Mouse (Mus musculus): ENCODE results near the gene Homer2.

The Homer2 gene

DNA sequence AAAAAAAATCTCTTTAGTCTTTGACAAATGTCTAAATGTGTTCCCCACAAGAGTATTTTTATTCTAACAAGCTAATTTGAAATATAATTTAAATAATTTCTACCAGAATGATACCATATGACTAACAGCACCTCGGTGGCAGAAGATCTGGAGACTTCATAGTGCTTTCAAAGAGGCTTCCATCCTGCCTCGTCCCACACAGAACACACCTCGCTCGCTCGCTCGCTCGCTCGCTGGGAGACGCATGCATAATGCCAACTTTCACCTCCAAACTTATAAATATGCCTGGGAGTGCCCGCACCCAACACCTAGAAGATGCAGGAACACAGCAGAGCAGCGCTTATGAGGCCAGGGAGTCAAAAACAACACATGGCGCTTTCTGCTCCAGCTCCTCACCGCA lies 9.0 kb downstream of the Homer2 start:
- DNase-seq (ENCODE audit: low read depth, low spot score): no peak

DNA sequence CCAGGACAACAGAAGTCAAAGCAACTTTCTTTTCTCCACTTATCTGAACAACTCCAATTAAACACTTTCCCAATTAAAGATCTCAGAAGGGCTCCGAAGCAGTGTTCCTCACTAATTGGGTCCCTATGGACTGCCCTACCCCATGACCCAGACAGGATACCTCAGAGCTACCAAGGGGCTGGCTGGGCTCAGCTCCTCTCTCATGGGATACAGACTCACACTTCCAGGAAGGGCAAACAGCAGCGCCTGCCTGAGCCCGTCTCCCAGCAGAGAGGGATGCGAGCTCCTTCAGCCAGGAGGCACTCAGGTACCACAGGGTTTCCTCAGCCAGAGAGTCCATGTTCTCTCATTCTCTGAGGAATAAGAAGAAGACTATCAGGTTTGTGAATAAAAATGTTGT lies 9.4 kb downstream of the Homer2 start:
- DNase-seq (ENCODE audit: low read depth, low spot score): no peak

DNA sequence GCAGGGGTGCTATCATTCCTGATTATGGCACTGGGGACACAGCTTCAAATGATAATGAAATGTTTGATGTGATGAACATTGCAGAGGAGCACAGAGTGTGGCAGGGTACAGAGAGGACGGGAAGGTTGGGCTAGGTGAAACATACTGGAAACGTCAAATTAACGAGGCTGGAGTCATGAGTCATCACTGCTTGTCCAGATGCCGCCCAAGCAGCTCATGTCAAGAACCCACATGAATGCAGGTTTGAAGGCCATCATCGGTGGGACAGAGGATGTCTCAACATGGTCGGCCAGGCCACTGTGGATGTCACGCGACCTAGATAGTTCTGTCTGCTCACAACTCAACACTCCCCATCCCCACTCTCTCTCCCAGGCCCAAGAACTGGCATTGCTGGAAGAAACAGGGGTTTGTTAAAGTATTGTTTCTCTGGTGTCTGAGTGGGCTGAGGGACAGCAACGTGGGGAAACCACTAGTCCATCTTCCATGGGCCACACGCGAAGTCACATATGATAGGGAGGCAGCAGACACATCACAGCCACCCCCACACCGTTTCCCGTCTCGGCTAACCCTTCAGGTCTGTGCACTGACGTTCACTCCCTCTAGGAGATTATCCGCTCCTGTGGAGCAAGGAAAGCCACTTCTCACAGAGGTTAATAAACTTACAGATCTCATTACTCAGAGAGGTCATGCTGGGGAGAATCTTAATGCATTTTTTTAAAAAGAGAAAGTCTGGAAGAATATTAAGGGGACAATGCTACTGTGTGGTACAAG lies 11.4 kb downstream of the Homer2 start:
- no peak for DNase-seq (ENCODE audit: low read depth, low spot score)

DNA sequence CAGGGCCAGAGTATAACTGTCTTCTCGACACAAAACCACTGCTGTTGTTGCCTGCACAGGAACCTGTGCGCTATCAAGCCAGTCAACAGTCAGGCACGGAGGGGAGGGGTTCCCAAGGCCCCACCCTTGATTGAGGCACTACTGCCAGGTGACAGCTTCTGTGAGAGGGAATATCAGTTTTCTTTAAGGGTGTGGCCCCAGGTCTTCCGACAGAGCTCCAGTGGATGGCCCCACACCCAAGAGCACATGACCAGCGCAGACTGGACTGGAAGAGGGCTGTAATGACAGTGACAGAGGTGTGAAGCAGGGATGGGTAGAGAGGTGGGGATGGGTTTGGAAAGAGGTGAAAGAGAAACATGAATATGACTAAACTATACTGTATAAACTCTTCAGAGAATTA lies 16.3 kb downstream of the Homer2 start:
- peak; percentile 13 for DNase-seq (ENCODE audit: low read depth, low spot score)

DNA sequence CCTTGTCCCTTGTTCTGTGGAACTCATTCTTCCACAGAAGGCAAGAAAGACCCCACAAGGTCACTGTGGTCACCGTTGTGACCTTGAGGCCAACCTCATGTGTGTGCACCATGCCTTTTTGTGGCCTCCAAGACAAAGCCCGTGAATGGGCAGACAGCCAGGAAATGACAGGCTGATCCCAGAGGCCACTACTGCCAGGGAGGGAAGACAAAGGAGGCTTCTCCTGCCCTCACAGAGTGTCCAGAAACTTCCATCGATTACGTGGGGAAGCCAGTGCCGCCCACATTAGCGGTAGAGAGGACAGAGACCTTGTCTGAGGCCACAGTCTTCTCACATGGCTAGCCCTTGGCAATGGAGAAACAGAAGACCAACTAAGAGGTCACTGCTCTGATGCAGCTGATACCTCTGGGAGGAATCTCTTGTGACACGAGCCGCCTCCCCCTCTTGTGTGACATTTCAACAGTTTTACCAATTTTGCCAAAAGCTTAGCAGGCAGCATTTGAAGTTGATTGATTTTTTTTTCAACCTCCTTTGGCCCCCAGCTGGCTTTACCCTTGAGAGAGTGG lies 18.1 kb downstream of the Homer2 start:
- DNase-seq (ENCODE audit: low read depth, low spot score): no peak

DNA sequence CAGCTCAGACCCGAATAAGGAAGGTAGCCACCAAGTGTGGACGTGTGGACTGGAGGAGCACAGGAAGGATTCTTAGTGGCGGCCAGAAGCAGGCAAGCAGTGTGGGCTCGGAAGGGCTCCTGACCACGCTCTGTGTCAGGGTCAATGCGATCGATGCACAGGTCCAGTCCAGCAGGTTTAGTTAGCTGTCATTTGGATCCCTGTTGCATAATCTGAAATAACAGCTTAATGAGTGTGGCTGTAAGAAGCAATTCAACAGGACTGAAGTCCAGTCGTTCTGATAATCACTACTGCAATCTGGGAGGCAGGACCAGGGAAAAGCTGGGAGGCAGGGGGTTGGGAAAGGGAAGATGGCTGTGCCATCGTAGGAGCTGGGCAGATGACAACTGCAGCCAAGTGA lies 18.9 kb downstream of the Homer2 start:
- DNase-seq (ENCODE audit: low read depth, low spot score): no peak

DNA sequence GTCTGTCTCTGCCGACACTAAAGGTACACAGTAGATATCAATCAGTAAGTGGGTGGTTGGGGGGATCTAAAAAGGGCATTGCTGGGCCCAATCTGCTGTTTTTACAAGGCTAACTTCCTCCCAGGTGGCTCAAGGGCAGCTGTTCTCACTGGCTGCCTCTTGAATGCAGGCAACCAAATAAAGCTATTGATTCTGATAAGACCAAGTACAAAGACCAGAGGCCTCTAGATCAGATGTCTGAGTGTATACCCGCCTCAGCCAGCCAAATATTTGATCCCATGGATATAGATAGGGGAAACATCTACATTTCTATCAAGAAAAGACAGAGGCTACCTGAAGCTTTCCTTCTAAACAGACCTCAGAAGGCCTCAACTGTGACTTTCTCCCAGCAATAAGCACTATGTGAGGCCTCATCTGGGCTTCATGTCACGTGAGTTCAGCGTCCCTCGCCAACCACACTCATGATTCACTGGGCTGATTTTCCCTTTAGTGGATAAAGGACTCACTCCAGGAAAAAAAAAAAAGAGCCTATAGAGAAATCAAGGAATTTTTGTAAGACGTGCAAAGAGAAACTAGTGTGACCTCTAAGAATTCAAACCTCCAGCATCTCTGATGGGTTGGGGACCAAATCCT lies 19.5 kb downstream of the Homer2 start:
- DNase-seq (ENCODE audit: low read depth, low spot score): no peak

DNA sequence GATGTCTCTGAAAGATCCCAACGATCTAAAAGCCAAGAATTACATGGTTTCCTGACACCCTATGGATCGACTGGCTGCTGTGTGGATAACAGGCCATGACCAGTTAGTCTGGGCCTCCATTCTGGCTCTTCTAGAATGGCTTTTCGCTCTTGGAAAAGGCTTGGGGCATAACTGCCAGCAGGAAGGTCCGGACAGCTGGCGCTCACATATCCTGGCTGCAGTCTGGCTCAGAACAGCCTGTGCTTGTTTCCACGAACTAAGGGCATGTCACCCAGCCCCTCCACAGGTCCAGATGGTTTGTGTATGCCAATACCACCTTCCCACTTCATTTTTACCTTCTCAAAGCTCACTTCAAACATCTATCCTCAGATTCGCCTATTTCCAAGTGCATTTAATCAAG lies 22.0 kb downstream of the Homer2 start:
- DNase-seq (ENCODE audit: low read depth, low spot score): no peak

DNA sequence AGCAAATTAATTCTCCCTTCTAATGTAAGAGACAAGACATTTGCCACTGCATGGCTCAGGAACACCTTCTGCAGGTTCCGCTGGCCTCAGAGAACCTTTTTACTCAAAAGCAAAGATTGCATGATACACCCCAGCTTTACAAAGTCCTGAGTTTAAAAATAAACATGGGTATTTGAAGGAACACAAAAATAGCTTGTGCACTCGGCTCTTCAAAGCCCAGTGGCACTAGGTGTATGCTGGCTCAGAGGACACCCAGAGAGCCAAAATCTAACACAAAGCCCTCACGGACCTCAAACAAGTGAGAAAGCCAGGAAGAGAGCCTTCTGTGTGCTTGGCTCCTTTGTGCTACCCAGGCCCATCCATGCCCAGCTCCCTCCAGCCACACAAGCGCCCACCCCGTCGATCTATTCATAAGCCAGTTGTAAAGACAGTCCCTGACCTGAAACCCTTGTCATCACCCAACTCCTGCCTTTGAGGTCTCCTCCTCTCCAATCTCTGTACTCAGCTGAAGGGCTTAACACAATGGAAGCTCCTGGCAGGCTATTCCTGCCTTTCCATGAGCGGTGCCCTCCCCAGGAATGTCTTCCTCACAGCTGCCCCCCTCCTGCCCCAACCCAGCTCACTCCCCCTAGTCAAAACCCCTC lies 23.4 kb downstream of the Homer2 start:
- no peak for DNase-seq (ENCODE audit: low read depth, low spot score)

DNA sequence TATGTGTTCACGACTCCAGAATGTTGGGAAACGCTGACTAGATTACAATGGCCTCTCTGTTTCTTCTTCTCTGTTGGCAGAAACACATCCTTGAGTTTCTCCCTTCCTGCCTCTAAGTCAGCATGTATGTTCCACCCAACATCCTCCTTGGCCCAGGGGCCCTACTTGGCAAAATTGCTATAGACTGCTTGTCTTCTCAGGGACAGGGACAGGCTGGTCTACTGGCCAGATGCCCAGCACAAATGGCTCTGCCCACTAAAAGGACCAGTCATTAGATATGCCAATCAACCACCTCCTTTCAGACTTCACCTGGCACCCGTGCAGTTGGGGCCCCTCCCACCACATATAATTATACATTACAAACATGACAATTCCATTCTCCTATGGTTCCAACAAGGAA lies 25.9 kb downstream of the Homer2 start:
- DNase-seq (ENCODE audit: low read depth, low spot score): no peak

DNA sequence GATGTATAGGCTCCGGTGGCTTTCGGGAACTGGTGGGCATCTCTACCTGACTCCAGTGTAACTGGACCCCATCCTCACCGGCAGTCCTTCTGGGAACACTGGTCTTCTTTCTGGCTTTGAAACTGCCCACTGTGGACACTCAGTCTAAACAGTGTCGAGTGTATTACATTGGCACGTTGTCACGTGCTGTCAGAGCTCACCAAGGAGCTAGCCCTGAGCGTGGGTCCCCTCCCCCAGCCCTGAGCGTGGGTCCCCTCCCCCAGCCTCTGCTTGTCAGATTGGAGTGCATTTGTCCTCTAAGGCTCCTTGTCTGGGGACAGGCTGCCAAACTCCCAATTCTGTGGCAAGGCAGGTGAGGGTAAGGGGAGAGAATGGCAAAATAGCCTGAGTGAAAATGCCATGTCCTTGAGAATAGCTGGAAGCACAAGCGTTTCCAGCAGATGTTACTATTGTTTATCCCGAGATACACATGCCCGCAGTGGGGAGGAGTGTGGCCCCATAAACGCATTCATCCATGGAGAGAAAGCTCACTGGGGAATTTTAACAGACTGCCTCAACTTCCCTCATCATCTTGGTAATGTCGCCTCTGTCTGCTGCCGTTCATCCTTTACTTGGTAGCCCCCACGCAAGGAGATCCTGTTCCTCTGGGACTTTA lies 33.8 kb downstream of the Homer2 start:
- peak; percentile 20 for DNase-seq (ENCODE audit: low read depth, low spot score)

DNA sequence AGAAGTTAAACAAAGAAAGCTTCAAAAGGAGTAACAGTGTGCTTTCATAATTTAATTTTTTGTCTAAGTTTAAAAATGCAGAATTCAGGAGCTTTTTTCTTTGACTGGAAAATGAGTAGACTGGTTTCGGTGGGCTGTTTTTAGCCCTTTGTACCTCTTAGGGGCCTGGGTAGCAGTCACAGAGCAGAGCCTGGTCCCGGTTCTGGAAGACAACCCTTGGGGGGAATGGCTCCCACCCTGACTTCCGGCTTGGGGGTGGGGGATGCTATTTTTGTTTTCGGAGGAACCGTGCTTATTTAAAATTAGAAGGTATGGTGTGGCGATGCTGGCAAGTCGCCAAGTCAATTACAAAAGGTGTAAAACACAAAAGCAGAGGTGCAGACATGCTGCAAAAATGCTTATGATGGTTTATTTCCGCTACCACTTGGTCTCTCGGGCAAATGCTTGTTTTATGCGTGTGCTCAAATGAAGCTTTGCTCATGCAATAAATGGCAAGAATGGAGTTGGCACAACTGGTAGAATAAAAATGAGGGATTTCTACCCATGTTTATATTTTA lies 34.5 kb downstream of the Homer2 start:
- no peak for DNase-seq (ENCODE audit: low read depth, low spot score)

DNA sequence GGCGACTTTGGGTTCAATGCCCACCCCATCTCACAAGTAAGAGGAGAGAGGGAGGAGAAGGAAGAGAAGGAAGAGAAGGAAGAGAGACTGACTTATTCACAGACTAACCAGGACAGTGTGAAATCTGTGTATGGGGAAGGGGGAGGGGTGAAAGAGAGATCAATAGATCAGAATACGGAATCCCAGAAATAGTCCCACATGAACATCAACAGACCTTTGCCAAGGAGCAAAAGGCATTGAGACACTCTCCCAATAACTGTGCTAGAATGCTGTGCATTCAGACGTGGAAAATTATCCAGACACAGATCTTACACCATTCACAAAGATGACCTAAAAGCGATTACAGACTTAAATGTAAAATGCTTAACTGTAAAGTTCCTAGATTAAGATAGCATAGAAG lies 40.2 kb downstream of the Homer2 start:
- no peak for DNase-seq (ENCODE audit: low read depth, low spot score)

DNA sequence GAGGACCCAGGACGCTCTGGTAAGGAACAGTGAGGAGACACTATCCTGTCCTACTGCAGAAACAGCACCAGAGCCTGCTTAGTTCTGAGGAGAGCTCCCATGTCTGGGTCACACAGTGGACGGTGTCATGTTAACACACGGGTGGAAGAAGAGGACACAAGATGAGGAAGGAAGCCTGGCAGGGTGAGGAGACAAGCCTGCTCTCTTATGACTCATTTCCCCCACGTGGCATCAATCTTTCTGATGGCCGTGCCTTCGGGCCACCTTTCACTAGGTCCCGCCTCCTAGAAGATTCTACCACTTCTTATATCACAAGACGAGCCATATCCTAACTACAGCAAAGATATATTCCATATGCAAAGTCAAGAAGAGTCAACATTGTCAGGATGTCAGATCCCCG lies 40.7 kb downstream of the Homer2 start:
- no peak for DNase-seq (ENCODE audit: low read depth, low spot score)

DNA sequence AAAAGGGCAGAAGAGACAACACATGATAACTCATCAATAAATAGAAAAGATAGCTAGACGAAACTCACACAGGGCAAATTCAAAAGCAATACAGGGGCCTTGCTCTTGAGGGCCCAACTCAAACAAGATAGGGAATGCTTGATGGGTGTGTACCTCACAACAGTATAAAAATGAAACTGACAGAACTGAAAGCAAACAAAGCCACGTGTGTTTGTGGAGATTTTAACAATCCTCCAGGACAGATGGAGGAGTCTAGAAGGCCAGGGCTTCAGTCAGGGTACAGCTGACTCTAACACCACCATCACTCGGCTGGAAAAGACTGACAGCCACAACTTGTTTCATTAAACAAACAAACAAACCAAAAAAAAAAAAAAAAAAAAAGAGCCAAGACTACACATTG lies 44.3 kb downstream of the Homer2 start:
- DNase-seq (ENCODE audit: low read depth, low spot score): no peak

DNA sequence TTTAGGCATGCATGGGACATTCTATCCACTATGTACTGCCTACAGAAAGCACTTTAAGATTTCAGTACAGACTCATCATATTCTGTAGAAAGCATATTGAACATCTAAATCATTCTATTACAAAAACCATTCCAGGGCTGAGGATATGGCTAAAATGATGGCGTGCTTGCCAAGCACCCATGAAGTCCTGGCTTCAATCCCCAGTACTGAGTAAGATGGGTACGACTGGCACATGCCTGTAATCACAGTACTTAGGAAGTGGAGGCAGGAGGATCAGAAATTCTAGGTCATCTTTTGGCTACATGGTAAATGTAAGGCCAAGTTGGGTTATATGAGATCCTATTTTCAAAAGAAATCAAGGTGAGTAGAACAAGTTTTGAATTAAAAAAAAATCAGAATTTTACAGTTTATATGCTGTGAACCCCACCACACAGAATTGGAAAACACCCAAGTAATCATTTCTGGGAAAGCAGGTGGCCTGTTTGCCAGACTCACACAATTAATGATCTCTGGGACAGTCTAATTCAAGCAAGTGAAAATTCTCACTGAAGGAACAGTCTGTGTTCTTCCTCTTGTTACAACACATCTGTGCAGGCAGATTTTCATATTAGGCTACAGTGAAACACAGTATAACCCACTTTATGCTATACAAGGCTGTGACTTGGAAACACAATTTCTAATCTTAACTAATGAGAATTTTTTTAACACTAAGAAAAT lies 49.5 kb downstream of the Homer2 start:
- DNase-seq (ENCODE audit: low read depth, low spot score): no peak

DNA sequence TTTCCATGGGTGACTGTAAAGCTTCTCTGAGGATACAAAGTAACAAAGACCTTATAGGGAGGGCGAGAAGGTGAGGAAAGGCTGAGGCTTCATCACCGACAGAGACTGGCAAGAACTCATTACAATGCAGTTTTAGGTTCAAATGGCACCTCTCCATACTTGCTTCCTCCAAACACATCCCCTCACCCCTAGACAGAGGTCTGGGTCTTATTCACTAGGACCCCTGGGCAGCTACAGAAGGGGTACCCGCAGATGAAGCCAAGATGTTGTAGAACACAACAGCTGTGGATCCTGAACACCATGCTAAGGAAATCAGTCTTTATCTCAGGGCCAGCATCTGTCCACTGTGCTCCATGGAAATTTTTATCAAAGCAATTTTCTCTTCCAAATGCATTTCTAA lies 50.3 kb downstream of the Homer2 start:
- DNase-seq (ENCODE audit: low read depth, low spot score): no peak

DNA sequence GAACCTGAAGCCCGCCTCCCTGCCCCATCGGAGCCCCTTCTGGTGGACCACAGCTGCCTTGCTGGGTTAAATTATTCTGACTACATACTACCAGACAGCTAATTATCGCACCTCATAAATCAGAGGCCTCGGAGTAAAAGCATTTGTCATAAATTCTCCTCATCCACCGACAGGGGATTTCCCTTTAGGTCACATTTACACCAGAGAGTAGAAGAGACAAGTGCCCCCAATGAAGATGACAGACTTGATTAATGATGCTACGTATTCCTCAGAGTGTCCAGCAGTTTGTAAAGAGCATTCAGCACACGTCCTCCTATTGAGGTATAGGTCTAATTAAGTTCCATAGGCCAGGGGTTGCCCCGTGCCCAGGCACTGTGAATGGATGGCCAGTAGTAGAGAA lies 50.7 kb downstream of the Homer2 start:
- no peak for DNase-seq (ENCODE audit: low read depth, low spot score)

DNA sequence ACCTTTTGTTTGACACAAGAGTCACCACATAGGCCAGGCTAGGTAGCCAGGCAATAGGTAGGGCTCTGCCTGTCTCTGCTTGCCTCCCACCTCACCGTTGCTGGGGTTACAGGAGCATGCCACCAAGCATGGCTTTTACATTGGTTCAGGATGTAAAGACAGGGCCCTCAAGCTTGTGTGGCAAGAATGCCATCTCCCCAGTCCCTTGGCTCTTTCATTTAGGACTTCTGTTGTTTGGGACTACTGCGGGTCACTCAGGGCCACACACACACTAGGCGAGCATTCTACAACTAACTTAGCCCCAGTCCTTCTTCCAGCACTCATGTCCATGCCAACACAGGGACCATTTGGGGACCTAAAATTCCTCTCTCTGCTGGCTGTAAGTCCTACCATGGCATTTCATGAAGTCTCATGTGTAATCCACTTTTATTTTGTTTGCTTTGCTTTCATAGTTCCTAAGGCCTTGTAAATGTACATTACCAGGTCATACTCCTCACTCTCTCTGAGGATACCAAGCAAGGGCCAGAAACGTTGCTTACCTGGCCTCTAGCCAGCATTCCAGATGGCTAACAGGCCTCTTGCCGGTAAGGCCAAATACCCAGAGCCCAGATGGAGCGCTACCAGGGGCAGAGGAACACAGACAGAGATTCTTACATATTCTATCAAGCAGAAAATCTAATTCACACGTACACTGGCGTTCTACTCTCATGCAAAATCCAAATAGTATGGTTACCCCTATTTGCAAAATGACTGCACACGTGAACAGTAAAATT lies 52.2 kb downstream of the Homer2 start:
- DNase-seq (ENCODE audit: low read depth, low spot score): no peak

DNA sequence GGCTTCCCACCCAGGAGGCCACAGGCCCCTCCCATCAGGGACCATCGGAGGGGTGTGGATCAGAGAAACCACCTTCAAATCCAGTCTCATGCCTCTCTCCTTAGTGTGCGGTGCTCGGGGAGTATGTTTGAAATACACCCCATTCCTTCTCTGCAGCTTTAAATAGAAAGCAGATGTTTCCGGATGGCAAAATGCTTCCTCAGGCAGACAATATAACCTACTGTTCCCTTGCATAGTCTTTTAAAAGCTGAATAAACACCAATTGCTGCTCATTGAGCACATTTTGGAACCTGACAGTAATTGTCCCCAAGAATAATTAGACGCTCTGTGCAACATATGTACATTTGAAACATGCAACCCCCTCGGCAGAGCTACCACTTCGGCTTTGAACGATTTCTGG lies 53.3 kb downstream of the Homer2 start:
- DNase-seq (ENCODE audit: low read depth, low spot score): peak; percentile 17

DNA sequence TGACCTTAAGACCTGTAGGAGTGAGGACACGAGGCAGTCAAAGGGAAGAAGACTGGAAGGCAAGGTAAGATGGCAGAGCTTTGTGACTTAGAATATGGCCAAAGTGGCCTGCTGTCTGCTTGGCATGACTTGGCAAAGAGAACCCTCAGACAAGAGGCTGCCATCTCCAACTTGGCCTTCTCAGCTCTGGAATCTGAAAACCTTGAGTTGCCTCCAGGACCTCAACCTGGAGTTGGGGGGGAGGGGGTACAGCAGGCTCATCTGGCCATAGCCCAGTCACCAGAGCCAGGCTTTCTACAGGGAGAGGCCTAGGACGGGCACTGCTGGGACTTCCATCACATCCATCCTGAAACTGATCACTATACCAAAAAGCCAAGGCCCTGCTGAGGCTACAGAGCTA lies 55.0 kb downstream of the Homer2 start:
- DNase-seq (ENCODE audit: low read depth, low spot score): no peak
